In genomic region chr1:74858171-74858719, GRCm38 (mm10) we compare ENCODE assay signal across 8 mouse cellular contexts. TPM values are rescaled to one million over a fixed set of nuclear protein-coding genes. Genes with fewer than 3 reads are reported as not detected.
A peak's percentile ranks its signal among the peaks of the same experiment; 100 is the strongest.
DNase-seq lines count a peak whose midpoint lies in the region; ATAC-seq and TF ChIP-seq lines count a peak whose summit lies in the region.
"Had no signal": no experiment of that assay in that cellular context is flagged by ENCODE, and none has a peak within 500 bp of the region (broad histone marks: within the 10 kb centered on the region; RNA-seq: fewer than 3 reads in every experiment).

No protein-coding gene starts in this region.

- H3K4me3 ChIP-seq in cortical plate, adult 2 months (ENCODE audit: insufficient read depth, low read length) = peak overlapping the region; percentile 97
- H3K4me3 ChIP-seq in intestine, postnatal 0 days (ENCODE audit: low read depth, low read length) = peak overlapping the region; percentile 24
- H3K4me3 ChIP-seq in midbrain, embryonic 12.5 days = peak overlapping the region; percentile 87
- H3K4me3 ChIP-seq in stomach, embryonic 14.5 days (ENCODE audit: low read depth, low read length) = peak overlapping the region; percentile 22

- TF ChIP-seq POLR2A in cortical plate, adult 2 months (IDR thresholded peaks at IDR 0.05; ENCODE audit: extremely low read depth, insufficient read depth, low read length) = peak; percentile 64; the same call in 1 of the 2 replicates

- H3K9me3 ChIP-seq in intestine, postnatal 0 days (ENCODE audit: control insufficient read depth) = no peaks in the 10 kb centered on the region
- H3K9me3 ChIP-seq in midbrain, embryonic 12.5 days = no peaks in the 10 kb centered on the region
- no peaks in the 10 kb centered on the region for H3K9me3 ChIP-seq in stomach, embryonic 14.5 days (ENCODE audit: control insufficient read depth, low read depth, low read length)

- 1% methylated on average over 29 of the region's 29 CpGs for WGBS in intestine, postnatal 0 days
- under 1% methylated on average over 29 of the region's 29 CpGs for WGBS in midbrain, embryonic 12.5 days
- under 1% methylated on average over 29 of the region's 29 CpGs for WGBS in stomach, embryonic 14.5 days

- H3K36me3 ChIP-seq in intestine, postnatal 0 days (ENCODE audit: control insufficient read depth, insufficient read depth) = no peaks in the 10 kb centered on the region
- H3K36me3 ChIP-seq in midbrain, embryonic 12.5 days = no peaks in the 10 kb centered on the region
- no peaks in the 10 kb centered on the region for H3K36me3 ChIP-seq in stomach, embryonic 14.5 days (ENCODE audit: control insufficient read depth, insufficient read depth, low read length)

- H3K27me3 ChIP-seq in intestine, postnatal 0 days (replicated peaks; ENCODE audit: control insufficient read depth, insufficient read depth, low read length) = peaks cover 63% of the 10 kb centered on the region
- H3K27me3 ChIP-seq in midbrain, embryonic 12.5 days = peaks cover 44% of the 10 kb centered on the region
- H3K27me3 ChIP-seq in stomach, embryonic 14.5 days (ENCODE audit: control insufficient read depth, insufficient read depth, low read length) = peaks cover 59% of the 10 kb centered on the region

- no peak overlapping the region for H3K9ac ChIP-seq in intestine, postnatal 0 days (ENCODE audit: low read depth, low read length)
- peak overlapping the region; percentile 58 for H3K9ac ChIP-seq in midbrain, embryonic 12.5 days (replicated peaks)
- no peak overlapping the region for H3K9ac ChIP-seq in stomach, embryonic 14.5 days (replicated peaks; ENCODE audit: low read depth, low read length)

- peak overlapping the region; percentile 50 for H3K4me2 ChIP-seq in intestine, postnatal 0 days (replicated peaks; ENCODE audit: low read depth)
- H3K4me2 ChIP-seq in midbrain, embryonic 12.5 days (replicated peaks) = peak overlapping the region; percentile 96
- peak overlapping the region; percentile 49 for H3K4me2 ChIP-seq in stomach, embryonic 14.5 days (replicated peaks; ENCODE audit: low read depth, low read length)

- DNase-seq in adrenal gland, postnatal 25 days = peak; percentile 76
- DNase-seq in gastrocnemius, postnatal 25 days = peak; percentile 23
- DNase-seq in left cerebral cortex, postnatal 25 days (ENCODE audit: low spot score in 2 of 2) = peak; percentile 88 to 96

- peak overlapping the region; percentile 31; the same call in 1 of the 2 replicates for H3K27ac ChIP-seq in cortical plate, adult 2 months (ENCODE audit: insufficient read depth, low read length)
- H3K27ac ChIP-seq in intestine, postnatal 0 days (ENCODE audit: low read depth, low read length) = no peak overlapping the region
- peak overlapping the region; percentile 60 for H3K27ac ChIP-seq in midbrain, embryonic 12.5 days (replicated peaks)
- H3K27ac ChIP-seq in stomach, embryonic 14.5 days (ENCODE audit: low read length) = no peak overlapping the region

- no peak for TF ChIP-seq CTCF in cortical plate, adult 2 months (IDR thresholded peaks at IDR 0.05; ENCODE audit: extremely low read depth, insufficient read depth, low read length)
- TF ChIP-seq CTCF in intestine, postnatal 0 days (IDR thresholded peaks at IDR 0.05; ENCODE audit: low read depth) = no peak

- H3K4me1 ChIP-seq in cortical plate, adult 2 months (ENCODE audit: control insufficient read depth, insufficient read depth, low read length) = peaks cover 8% of the 10 kb centered on the region
- 0 out of 2 replicates have a peak, but pooled peaks cover 7% of the 10 kb centered on the region for H3K4me1 ChIP-seq in intestine, postnatal 0 days (replicated peaks; ENCODE audit: control insufficient read depth, insufficient read depth, low read length)
- H3K4me1 ChIP-seq in midbrain, embryonic 12.5 days = peaks cover 54% of the 10 kb centered on the region
- H3K4me1 ChIP-seq in stomach, embryonic 14.5 days (ENCODE audit: control insufficient read depth, insufficient read depth, low read length) = peaks cover 22% of the 10 kb centered on the region

- intact Hi-C loops in left cerebral cortex, postnatal 25 days (cut with DNase I) = no loop called here

- no peak for ATAC-seq in intestine, postnatal 0 days
- peak; percentile 47 for ATAC-seq in midbrain, embryonic 12.5 days (ENCODE audit: low FRiP score, low read depth)
- ATAC-seq in stomach, embryonic 14.5 days (ENCODE audit: insufficient number of reproducible peaks, insufficient read depth, low FRiP score, low read depth) = 0 out of 2 replicates have a peak, but pooled peaks have one; percentile 26

RNA-seq across cellular contexts. Expression of gene Cdk5r2, which starts 3.5 kb away (rescaled TPM):
- 4.3 and 5.1 TPM in 2 replicates for total RNA-seq in adrenal gland, postnatal 25 days (2021)
- 304 and 313 TPM in 2 replicates for polyA plus RNA-seq in cortical plate, adult 2 months (2012; rRNA removed)
- not detected for total RNA-seq in gastrocnemius, postnatal 25 days (2021)
- polyA plus RNA-seq in intestine, postnatal 0 days (2015; fragmentation: Nextera tagmentation; extraction: Ambion mirVana) = 0.13 and 0.29 TPM in 2 replicates
- 100 to 1,000 TPM; 441 to 447 TPM for total RNA-seq in left cerebral cortex, postnatal 25 days (2021)
- 5.6 and 8.7 TPM in 2 replicates for polyA plus RNA-seq in midbrain, embryonic 12.5 days (2016; fragmentation: Nextera tagmentation; extraction: Ambion mirVana)
- 0.33 and 0.46 TPM in 2 replicates for polyA plus RNA-seq in stomach, embryonic 14.5 days (2014; fragmentation: Nextera tagmentation; extraction: Ambion mirVana)
- total RNA-seq: hematopoietic stem cell, adult 5-6 weeks had no signal

RNA-seq across cellular contexts. Expression of gene Fev, which starts 27.0 kb away (rescaled TPM):
- total RNA-seq in adrenal gland, postnatal 25 days (2021) = 1.7 and 1.8 TPM in 2 replicates
- not detected in 2 replicates for polyA plus RNA-seq in cortical plate, adult 2 months (2012; rRNA removed)
- not detected for total RNA-seq in gastrocnemius, postnatal 25 days (2021)
- 0.59 and 1.3 TPM in 2 replicates for polyA plus RNA-seq in intestine, postnatal 0 days (2015; fragmentation: Nextera tagmentation; extraction: Ambion mirVana)
- not detected for total RNA-seq in left cerebral cortex, postnatal 25 days (2021)
- polyA plus RNA-seq in midbrain, embryonic 12.5 days (2016; fragmentation: Nextera tagmentation; extraction: Ambion mirVana) = 0.25 and 0.55 TPM in 2 replicates
- polyA plus RNA-seq in stomach, embryonic 14.5 days (2014; fragmentation: Nextera tagmentation; extraction: Ambion mirVana) = 1.2 TPM in 1 of 2 replicates, not detected in the other
- total RNA-seq: hematopoietic stem cell, adult 5-6 weeks had no signal

RNA-seq across cellular contexts. Expression of gene Cryba2, which starts 34.7 kb away (rescaled TPM):
- 2.2 TPM in 1 of 2 replicates, not detected in the other for total RNA-seq in adrenal gland, postnatal 25 days (2021)
- polyA plus RNA-seq in cortical plate, adult 2 months (2012; rRNA removed) = 0.66 and 1.4 TPM in 2 replicates
- total RNA-seq in gastrocnemius, postnatal 25 days (2021) = not detected
- 0.71 and 1.2 TPM in 2 replicates for polyA plus RNA-seq in intestine, postnatal 0 days (2015; fragmentation: Nextera tagmentation; extraction: Ambion mirVana)
- not detected for total RNA-seq in left cerebral cortex, postnatal 25 days (2021)
- polyA plus RNA-seq in midbrain, embryonic 12.5 days (2016; fragmentation: Nextera tagmentation; extraction: Ambion mirVana) = not detected in 2 replicates
- 0.36 and 0.38 TPM in 2 replicates for polyA plus RNA-seq in stomach, embryonic 14.5 days (2014; fragmentation: Nextera tagmentation; extraction: Ambion mirVana)
- total RNA-seq: hematopoietic stem cell, adult 5-6 weeks had no signal

Comparison
In these comparisons a context has a peak if more than half of its experiments do, and no peak if none do; other contexts are left out.
1. DNase-seq: peak in every context shown above with its lines; median percentile 92 in left cerebral cortex, postnatal 25 days; 76 in adrenal gland, postnatal 25 days; 23 in gastrocnemius, postnatal 25 days.
2. H3K27ac ChIP-seq: peak in cortical plate, adult 2 months (single experiment) and midbrain, embryonic 12.5 days (single experiment); none in intestine, postnatal 0 days (single experiment) and stomach, embryonic 14.5 days (single experiment).
3. H3K4me3 ChIP-seq: peak in every context shown above with its lines; median percentile 97 in cortical plate, adult 2 months; 87 in midbrain, embryonic 12.5 days; 24 in intestine, postnatal 0 days; 22 in stomach, embryonic 14.5 days.
4. RNA of gene Cdk5r2, which starts 3.5 kb away (polyA plus RNA-seq): 304 to 313 TPM in cortical plate, adult 2 months; 5.6 to 8.7 TPM in midbrain, embryonic 12.5 days, 0.33 to 0.46 TPM in stomach, embryonic 14.5 days and 0.13 to 0.29 TPM in intestine, postnatal 0 days; every median in the first group is over 10 times any median in the second.
5. Peak in every context shown above with its lines, with median percentiles within 50 percentile points of each other: H3K4me2 ChIP-seq.